Mouse (Mus musculus) CH12.LX (cell line): ENCODE results near the gene Itprid2.

Experiments used
- CTCF ChIP-seq, 2 experiments: IDR thresholded peaks in 1 of 2; conservative IDR thresholded peaks in 1 of 2; 2 replicates each; pipeline ENCODE4 v1.5.1; 2011 to 2012; ENCODE audit warnings: low read depth in 2 of 2, low read length in 2 of 2, improper control_type of control experiment in 1 of 2, inconsistent platforms in 1 of 2, mild to moderate bottlenecking in 1 of 2, moderate library complexity in 1 of 2
- EP300 ChIP-seq: IDR thresholded peaks from 2 replicates; pipeline ENCODE4 v1.6.1; 2011; ENCODE audit warnings: low read length, improper control_type of control experiment
- MYC ChIP-seq: IDR thresholded peaks from 2 replicates; pipeline ENCODE4 v1.6.1; 2011; ENCODE audit warnings: low read depth, mild to moderate bottlenecking, improper control_type of control experiment, low read length
- TCF12 ChIP-seq: IDR thresholded peaks from 2 replicates; pipeline ENCODE4 v1.6.1; 2014; ENCODE audit warnings: low read depth, mild to moderate bottlenecking, inconsistent platforms, low read length, improper control_type of control experiment

DNA sequence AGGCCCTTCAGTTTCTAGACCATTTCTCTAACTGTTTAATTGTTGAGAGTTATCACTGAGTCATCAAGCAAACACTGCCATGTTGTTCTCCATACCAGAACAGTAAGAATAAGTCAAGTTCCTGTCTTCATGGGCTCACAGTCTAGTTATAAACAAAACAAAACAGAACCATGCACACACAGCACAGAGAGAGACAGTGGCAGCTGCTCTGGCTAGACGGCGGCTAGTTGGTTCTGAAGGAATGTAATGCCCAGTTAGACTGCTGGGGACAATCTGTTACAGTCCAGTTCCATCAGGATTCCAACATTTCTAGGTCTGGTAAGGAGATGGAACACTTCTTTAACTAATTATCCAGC is 18.6 kb downstream of the Itprid2 start:
- no peak for TF ChIP-seq CTCF (conservative IDR thresholded peaks at IDR 0.05 in 1 of 2, IDR thresholded peaks at IDR 0.05 in 1 of 2; ENCODE audit: low read depth in 2 of 2, low read length in 2 of 2)
- no peak for TF ChIP-seq MYC
- no peak for TF ChIP-seq TCF12
- TF ChIP-seq EP300, result no peak
